Comparison of ENCODE assay signal across 23 mouse cellular contexts in the genomic region with DNA sequence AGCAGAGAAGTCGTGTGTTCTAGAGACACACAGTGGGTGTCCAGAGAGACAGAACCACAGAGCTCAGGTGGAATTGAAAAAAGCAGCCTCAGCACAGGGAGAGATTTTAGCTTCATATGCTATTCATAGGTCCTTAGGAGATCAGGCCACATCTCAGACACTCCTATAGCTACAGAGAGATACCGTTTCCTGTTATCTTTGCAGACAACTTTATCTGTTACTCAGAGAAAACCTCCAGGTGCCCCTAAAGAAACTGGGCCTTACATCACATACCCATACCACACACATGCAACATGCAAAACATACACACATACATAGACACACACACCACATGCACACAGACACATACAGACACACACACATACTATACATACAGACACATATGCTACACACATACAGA.
"Had no signal": no experiment of that assay in that cellular context is flagged by ENCODE, and none has a peak within 500 bp of the region (broad histone marks: within the 10 kb centered on the region; RNA-seq: fewer than 3 reads in every experiment).

No protein-coding gene starts in this region.

- H3K9ac ChIP-seq: heart, embryonic 12.5 days; hindbrain, embryonic 13.5 days; hindbrain, embryonic 15.5 days; kidney, embryonic 15.5 days; limb, embryonic 13.5 days; limb, embryonic 15.5 days; liver, embryonic 13.5 days had no signal

- H3K4me1 ChIP-seq: limb, embryonic 13.5 days had no signal

- H3K4me3 ChIP-seq: heart, adult 2 months; heart, embryonic 12.5 days; hindbrain, embryonic 13.5 days; hindbrain, embryonic 15.5 days; kidney, embryonic 15.5 days; limb, embryonic 13.5 days; limb, embryonic 15.5 days; liver, embryonic 13.5 days had no signal

- DNase-seq: gastrocnemius, postnatal 14 days; gastrocnemius, postnatal 36 days; heart, adult 11 months; heart, adult 2 months; heart, postnatal 14 days; heart, postnatal 36 days; kidney, adult 11 months; kidney, adult 2 months; kidney, adult 9 months; kidney, postnatal 14 days; kidney, postnatal 36 days; layer of hippocampus, adult 9-11 months; left cerebral cortex, postnatal 4 days; liver, embryonic 13.5 days had no signal

- H3K4me2 ChIP-seq: heart, embryonic 12.5 days; hindbrain, embryonic 13.5 days; hindbrain, embryonic 15.5 days; kidney, embryonic 15.5 days; limb, embryonic 13.5 days; limb, embryonic 15.5 days; liver, embryonic 13.5 days had no signal

- H3K27me3 ChIP-seq: heart, embryonic 12.5 days; hindbrain, embryonic 13.5 days; hindbrain, embryonic 15.5 days; kidney, embryonic 15.5 days; limb, embryonic 13.5 days; limb, embryonic 15.5 days; liver, embryonic 13.5 days had no signal

- H3K9me3 ChIP-seq: heart, embryonic 12.5 days; hindbrain, embryonic 13.5 days; hindbrain, embryonic 15.5 days; kidney, embryonic 15.5 days; limb, embryonic 13.5 days; limb, embryonic 15.5 days; liver, embryonic 13.5 days had no signal

- H3K36me3 ChIP-seq: heart, embryonic 12.5 days; hindbrain, embryonic 13.5 days; hindbrain, embryonic 15.5 days; kidney, embryonic 15.5 days; limb, embryonic 13.5 days; limb, embryonic 15.5 days; liver, embryonic 13.5 days had no signal

- ATAC-seq: hindbrain, postnatal 0 days; intestine, embryonic 16.5 days had no signal

- H3K27ac ChIP-seq: heart, adult 2 months; hindbrain, embryonic 13.5 days; hindbrain, embryonic 15.5 days; hindbrain, postnatal 0 days; kidney, embryonic 15.5 days; kidney, postnatal 0 days; limb, embryonic 13.5 days; limb, embryonic 15.5 days; liver, embryonic 13.5 days had no signal
